11 mouse cellular contexts compared by ENCODE assay signal in the genomic region with DNA sequence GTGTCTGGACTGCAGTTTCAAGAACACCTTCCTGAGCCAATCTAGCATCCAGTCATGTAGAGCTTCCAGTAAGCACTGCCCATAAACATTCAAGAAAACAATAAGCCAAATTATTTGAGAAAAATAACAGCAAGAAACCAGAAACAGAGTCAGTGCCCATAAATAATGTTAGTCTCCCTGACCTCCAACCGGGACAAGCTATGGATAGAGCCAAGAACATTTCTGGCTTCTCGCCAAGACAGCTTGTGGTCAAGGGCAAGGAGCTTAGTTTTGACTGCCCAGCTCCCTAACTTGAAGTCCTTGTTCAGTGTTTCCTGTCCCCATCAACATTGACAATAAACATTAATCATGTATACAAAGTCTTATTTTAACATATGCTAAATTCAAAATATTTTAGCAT.
DNase-seq lines count a peak whose midpoint lies in the region; ATAC-seq and TF ChIP-seq lines count a peak whose summit lies in the region.
"Had no signal": no experiment of that assay in that cellular context is flagged by ENCODE, and none has a peak within 500 bp of the region (broad histone marks: within the 10 kb centered on the region; RNA-seq: fewer than 3 reads in every experiment).

No protein-coding gene starts in this region.

- H3K4me2 ChIP-seq in lung, postnatal 0 days (replicated peaks; ENCODE audit: low read depth, low read length) = no peak overlapping the region
- H3K4me2 ChIP-seq: liver, embryonic 15.5 days had no signal

- H3K4me1 ChIP-seq in lung, postnatal 0 days (ENCODE audit: insufficient read depth, low read depth, low read length) = no peaks in the 10 kb centered on the region
- H3K4me1 ChIP-seq: forebrain, embryonic 10.5 days; liver, embryonic 15.5 days had no signal

- no peak overlapping the region for H3K9ac ChIP-seq in lung, postnatal 0 days (replicated peaks; ENCODE audit: low read depth)
- H3K9ac ChIP-seq: liver, embryonic 15.5 days had no signal

- intact Hi-C loops in gastrocnemius, postnatal 14 days (cut with DNase I; ENCODE audit: low total_unique reads) = no loop called here
- intact Hi-C loops in left cerebral cortex, postnatal 14 days (cut with DNase I) = no loop called here

- WGBS in lung, postnatal 0 days = 47% methylated on average over 2 of the region's 2 CpGs

- H3K27me3 ChIP-seq in lung, postnatal 0 days (replicated peaks; ENCODE audit: insufficient read depth, low read length) = no peaks in the 10 kb centered on the region
- H3K27me3 ChIP-seq: liver, embryonic 15.5 days had no signal

- ATAC-seq in lung, postnatal 0 days = no peak

- DNase-seq in gastrocnemius, postnatal 14 days = peak; percentile 18
- DNase-seq in gastrocnemius, adult 8-10 months (ENCODE audit: low spot score in 2 of 2) = no peak
- DNase-seq in adrenal gland, adult 2 months = peak; percentile 65
- peak; percentile 34 for DNase-seq in fibroblast of lung, adult 2 months (ENCODE audit: low read depth)
- peak; percentile 47 for DNase-seq in lung, postnatal 0 days (ENCODE audit: low spot score)
- DNase-seq in spleen, adult 12 weeks (ENCODE audit: low spot score) = no peak
- no peak for DNase-seq in right cerebral cortex, adult 2 months (ENCODE audit: low spot score in 2 of 2)
- DNase-seq in left cerebral cortex, postnatal 14 days (ENCODE audit: low spot score in 2 of 2) = no peak
- DNase-seq: thymus, adult 2 months had no signal

- H3K27ac ChIP-seq in lung, postnatal 0 days (ENCODE audit: low read length) = no peak overlapping the region
- H3K27ac ChIP-seq: forebrain, embryonic 10.5 days; liver, embryonic 15.5 days had no signal

- no peaks in the 10 kb centered on the region for H3K9me3 ChIP-seq in lung, postnatal 0 days (ENCODE audit: low read length)
- H3K9me3 ChIP-seq: liver, embryonic 15.5 days had no signal

- TF ChIP-seq CTCF in lung, postnatal 0 days (IDR thresholded peaks at IDR 0.05) = no peak

- no peaks in the 10 kb centered on the region for H3K36me3 ChIP-seq in lung, postnatal 0 days (ENCODE audit: insufficient read depth, low read length)
- H3K36me3 ChIP-seq: forebrain, embryonic 10.5 days; liver, embryonic 15.5 days had no signal

- TF ChIP-seq EP300 in lung, postnatal 0 days (IDR thresholded peaks at IDR 0.05) = no peak

- no peak overlapping the region for H3K4me3 ChIP-seq in lung, postnatal 0 days (ENCODE audit: low read depth, low read length)
- H3K4me3 ChIP-seq: forebrain, embryonic 10.5 days; liver, embryonic 15.5 days had no signal

Comparison
In these comparisons a context has a peak if more than half of its experiments do, and no peak if none do; other contexts are left out.
1. DNase-seq: peak in gastrocnemius, postnatal 14 days (single experiment), adrenal gland, adult 2 months (single experiment), fibroblast of lung, adult 2 months (single experiment) and lung, postnatal 0 days (single experiment); none in gastrocnemius, adult 8-10 months (0 of 2), spleen, adult 12 weeks (single experiment), right cerebral cortex, adult 2 months (0 of 2) and left cerebral cortex, postnatal 14 days (0 of 2).